Mouse (Mus musculus): ENCODE measurements around the gene Ap1s3. TPM values are rescaled to one million over a fixed set of nuclear protein-coding genes. Genes with fewer than 3 reads are reported as not detected.

Ap1s3 gene
- total RNA-seq, 2 experiments from 2014 or later, result 4.8 to 5.9 TPM

DNA sequence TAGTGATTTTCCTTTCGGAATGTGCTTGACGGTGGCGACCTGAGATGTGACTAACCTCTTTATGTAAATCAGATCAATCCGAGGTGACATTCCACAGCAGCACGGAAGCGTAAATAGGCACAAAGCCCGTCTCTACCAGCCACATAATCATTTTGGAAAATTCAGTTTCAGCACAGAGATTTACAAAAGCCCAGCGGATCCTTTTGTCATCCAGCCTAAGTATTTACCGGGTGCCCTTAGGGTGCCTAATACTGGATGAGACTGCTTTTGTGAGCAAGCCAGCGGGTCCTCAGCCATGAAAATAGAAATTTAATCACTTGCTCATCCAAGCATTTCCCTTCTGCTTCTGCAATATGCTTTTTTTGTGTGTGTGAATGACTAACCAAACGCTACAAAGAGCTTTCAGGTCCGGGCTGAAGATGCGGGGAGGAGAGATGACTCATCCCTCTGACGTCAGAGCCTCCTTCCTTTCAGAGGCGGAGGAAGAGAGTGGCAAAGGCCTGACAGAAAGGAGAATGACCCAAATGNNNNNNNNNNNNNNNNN lies 90.6 kb downstream of the Ap1s3 start:
- intact Hi-C loops (cut with DNase I), result loop anchor here (1.0 to 10.0 kb wide), 3 partner anchors 96 to 716 kb away; partner anchors contain the start of gene Scg2
- peak overlapping the region; percentile 31 for H3K4me3 ChIP-seq
- TF ChIP-seq CTCF (IDR thresholded peaks at IDR 0.05), result no peak
- H3K27ac ChIP-seq, result peak overlapping the region; percentile 83
- DNase-seq (ENCODE audit: extremely low spot score in 1 of 2, low spot score in 2 of 2), result peak; percentile 76 to 78

DNA sequence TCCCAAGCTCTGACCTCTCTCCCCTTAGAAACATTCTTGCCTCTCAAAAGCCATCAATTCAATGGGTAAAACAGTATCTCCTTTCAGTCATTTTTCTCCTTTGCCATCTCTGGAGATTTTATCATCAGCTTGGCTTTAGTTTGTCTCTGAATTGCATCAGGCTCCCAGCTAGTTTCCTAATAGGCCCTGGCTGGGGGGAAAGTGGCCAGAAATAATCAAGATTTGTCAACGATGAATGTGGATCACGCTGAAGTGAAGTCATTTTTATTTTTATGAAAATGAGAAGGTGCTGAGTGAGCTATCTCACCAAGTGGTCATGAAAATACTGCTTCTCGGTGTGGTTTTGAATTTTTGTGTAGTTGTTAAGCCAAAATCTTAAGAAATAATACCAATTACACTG lies 94.4 kb downstream of the Ap1s3 start:
- intact Hi-C loops (cut with DNase I), result no loop called here
- TF ChIP-seq CTCF (IDR thresholded peaks at IDR 0.05), result no peak
- H3K4me3 ChIP-seq, result no peak overlapping the region
- DNase-seq (ENCODE audit: extremely low spot score in 1 of 2, low spot score in 2 of 2), result no peak
- H3K27ac ChIP-seq, result no peak overlapping the region

DNA sequence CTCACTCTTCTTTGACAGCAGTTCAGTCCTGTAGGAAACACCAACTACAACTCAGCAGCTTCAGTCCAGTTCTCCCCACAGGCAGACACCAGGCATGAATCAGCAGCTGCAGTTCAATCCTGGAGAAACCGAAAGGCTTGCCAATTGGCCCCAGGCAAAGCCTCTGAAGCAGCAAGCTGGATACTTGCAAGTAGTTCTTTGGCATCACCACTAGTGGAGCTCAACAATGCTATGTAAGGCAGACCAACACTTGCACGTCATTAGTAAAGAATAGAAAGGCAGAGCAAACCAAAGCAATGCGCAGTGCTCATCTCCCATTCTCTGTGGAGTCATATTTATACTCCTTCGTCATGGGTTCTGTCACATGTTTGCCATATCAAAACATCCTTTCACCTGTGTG lies 99.9 kb downstream of the Ap1s3 start:
- DNase-seq (ENCODE audit: extremely low spot score in 1 of 2, low spot score in 2 of 2), result no peak
- no peak overlapping the region for H3K4me3 ChIP-seq
- H3K27ac ChIP-seq, result no peak overlapping the region
- intact Hi-C loops (cut with DNase I), result no loop called here
- TF ChIP-seq CTCF (IDR thresholded peaks at IDR 0.05), result no peak

DNA sequence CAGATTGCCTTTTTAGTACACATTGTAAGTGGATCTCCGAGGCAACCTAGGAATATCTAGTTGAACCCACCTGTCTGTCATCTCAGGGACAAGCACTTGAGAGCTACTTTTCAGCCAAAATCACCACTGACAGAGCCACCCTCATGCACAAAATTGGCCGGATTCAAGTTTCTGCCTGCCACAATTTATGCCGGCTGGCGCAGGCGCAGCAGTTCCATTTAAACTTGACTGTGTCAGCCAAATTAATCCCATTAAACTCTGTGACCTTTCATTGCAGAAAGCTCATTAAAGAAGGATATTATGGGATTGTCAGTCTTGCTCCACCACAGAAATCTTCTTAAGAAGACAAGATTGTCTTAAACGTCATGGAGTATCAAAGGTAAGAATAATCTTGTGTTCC lies 100.6 kb downstream of the Ap1s3 start:
- no peak overlapping the region for H3K27ac ChIP-seq
- intact Hi-C loops (cut with DNase I), result no loop called here
- no peak for TF ChIP-seq CTCF (IDR thresholded peaks at IDR 0.05)
- H3K4me3 ChIP-seq, result no peak overlapping the region
- no peak for DNase-seq (ENCODE audit: extremely low spot score in 1 of 2, low spot score in 2 of 2)

DNA sequence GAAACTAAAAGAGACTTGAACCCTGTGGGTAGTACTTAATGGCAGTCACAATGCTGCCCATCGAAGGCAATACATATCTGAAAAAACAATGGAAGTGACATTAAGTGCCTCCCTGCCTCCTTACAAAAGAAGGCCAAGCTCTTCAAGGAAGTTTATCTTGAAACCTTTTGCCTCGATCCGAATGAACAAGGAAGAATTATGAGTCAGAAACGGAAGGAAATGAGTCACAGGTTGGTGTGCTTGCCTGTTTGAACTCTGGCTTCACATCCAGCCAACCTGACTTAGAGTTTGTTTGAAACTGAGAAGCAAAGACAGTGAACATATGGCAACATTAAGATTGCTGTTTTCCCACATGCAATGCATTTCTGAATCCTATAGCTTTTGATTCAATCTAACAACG lies 110.6 kb downstream of the Ap1s3 start:
- TF ChIP-seq CTCF (IDR thresholded peaks at IDR 0.05), result no peak
- DNase-seq (ENCODE audit: extremely low spot score in 1 of 2, low spot score in 2 of 2), result no peak
- no peak overlapping the region for H3K27ac ChIP-seq
- H3K4me3 ChIP-seq, result no peak overlapping the region
- intact Hi-C loops (cut with DNase I), result no loop called here

Other genes starting within 250 kb of the Ap1s3 start
- gene Scg2, start 231.9 kb downstream of the Ap1s3 start, total RNA-seq (2021), result 100 to 1,000 TPM; 239 to 240 TPM
- gene Mrpl44, start 104.0 kb upstream of the Ap1s3 start, total RNA-seq (2021), result 10 to 100 TPM; 26.9 to 28.8 TPM
- 10 to 100 TPM; 43.7 to 45.9 TPM for gene Wdfy1, start 104.2 kb upstream of the Ap1s3 start, total RNA-seq (2021)
- 100 to 1,000 TPM; 134 to 141 TPM for gene Serpine2, start 189.2 kb upstream of the Ap1s3 start, total RNA-seq (2021)

Measured in left cerebral cortex, adult 2 months (tissue).